Mouse (Mus musculus): ENCODE measurements around the gene Phf5a.

Gene Phf5a

DNA sequence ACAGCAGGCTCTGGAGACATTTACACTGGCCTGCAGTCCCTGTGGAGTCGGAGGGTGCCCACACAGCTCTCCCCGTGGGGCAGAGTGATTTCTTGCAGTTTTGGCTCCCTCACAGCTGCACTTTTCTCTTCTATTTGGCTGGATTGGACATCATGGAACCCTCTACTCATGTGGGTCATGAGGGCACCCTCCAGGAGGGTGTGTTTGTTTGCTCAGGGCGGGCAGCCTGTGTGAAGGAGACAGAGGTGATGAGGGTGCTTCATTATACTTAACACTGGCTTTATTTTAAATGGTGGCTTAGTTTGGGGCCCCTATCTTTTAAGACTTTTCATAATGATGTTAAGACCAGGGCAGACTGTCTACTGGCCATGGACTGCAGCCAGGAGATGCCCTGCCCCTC, 46.9 kb downstream of the Phf5a start:
- no peak for DNase-seq (ENCODE audit: low spot score)

DNA sequence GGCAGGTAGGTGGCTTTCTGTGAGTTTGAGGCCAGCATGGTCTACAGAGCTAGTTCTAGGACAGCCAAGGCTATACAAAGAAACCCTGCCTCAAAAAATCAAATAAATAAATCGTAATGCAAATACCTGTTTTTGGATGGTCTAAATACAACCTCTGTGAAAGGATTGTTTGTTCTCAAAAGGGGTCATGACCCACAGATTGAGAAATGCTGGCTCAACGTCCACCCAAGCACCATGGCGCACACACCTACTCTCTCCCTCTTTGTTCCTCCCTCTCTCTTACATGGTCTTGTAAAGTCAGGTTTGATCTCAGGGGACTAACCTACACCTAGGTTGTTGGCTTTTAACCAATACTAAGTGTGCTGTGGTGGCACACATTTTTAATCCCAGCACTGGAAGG, 49.1 kb downstream of the Phf5a start:
- no peak for DNase-seq (ENCODE audit: low spot score)

DNA sequence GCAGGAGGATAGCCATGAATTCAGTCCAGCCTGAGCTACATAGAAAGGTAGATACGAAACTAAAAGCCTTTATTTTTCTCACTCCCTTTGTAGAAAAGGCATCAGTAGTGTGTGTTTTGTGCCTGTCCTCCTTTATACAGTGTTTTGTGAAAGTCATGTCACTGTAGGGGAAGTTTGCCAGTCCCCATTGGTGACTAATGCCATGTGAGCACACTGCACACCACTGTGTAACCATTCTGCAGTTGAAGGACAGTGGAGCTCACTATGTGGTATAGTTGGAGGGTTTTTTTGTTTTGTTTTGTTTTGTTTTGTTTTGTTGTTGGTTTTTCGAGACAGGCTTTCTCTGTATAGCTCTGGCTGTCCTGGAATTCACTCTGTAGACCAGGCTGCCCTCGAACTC, 53.3 kb downstream of the Phf5a start:
- no peak for DNase-seq (ENCODE audit: low spot score)

DNA sequence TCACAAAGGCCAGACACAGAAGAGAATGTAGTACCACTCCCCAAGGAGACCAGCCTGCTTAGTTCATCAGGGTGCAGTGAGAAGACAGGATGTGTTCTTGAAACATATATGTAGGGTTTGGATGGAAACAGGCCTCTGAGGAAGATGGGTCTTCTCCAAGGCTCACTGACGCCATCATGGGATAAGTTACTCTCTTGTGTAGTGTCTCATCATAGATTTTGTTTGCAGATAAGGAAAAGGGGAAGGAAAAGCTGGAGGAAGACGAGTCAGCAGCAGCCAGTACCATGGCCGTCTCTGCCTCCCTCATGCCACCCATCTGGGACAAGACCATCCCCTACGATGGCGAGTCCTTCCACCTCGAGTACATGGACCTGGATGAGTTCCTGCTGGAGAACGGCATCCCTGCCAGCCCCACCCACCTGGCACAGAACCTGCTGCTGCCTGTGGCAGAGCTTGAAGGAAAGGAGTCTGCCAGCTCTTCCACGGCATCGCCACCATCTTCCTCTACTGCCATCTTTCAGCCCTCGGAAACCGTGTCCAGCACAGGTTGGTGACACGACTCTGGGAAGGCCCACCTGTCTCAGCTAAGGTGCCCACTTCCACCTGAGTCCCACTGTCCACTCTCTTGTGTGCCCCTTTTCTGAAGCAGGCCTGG, 56.9 kb downstream of the Phf5a start:
- no peak for DNase-seq (ENCODE audit: low spot score)

Data from ovary, postnatal 14 days (tissue).